Mouse (Mus musculus) kidney, adult 2 months (tissue): Measurements from ENCODE around the gene Upp2.

Experiments used
- CTCF ChIP-seq: fragments of 200-500 bp; conservative IDR thresholded peaks from 2 replicates; pipeline ENCODE4 v1.5.1; 2011; ENCODE audit warnings: low read depth, mild to moderate bottlenecking, control low read depth, low read length, moderate library complexity, mixed read lengths; ENCODE audit not compliant: insufficient read depth, insufficient read length
- POLR2A ChIP-seq: fragments of 200-500 bp; IDR thresholded peaks from one replicate; pipeline ENCODE4 v1.6.1; 2011; ENCODE audit warnings: low read depth, low read length, control low read depth

DNA sequence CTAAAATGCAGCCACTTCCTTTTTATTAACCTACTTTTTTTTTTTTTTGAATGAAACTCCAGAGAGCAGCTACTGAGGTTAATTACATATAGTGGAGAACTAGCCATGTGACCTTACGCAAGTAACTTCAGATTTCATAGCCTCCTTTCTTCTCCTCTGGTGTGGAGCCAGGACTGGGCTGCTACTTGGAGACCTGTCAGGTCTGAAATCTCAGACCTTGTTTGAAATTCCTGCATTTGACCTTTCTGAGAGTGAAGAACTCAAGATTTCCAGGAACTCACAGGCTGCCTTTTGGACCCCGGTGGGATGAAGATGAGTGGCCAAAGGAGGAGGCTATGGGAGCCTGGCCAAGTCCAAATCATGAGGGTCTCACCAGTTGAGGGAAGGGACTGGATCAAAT, 7.1 kb downstream of the Upp2 start:
- no peak for TF ChIP-seq CTCF
- TF ChIP-seq POLR2A, result no peak
